21 mouse cellular contexts compared by ENCODE assay signal in the genomic region with DNA sequence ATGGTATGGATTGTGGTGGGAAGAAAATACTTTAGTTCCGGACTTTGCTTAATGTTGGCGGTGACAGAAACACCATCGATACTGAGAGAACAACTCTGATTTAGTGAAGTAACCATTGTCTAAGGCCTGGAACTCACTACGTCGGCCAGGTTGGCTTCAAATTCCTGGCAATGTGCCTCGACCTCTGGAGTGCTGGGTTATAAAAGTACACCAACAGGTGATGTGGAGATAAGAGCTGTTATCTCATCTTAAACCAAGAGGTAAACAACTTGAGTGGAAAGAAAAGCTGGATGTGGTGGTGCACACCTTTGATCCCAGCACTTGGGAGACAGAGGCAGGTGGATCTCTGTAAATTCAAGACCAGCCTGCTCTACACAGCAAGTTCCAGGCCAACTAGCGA. TPM values are rescaled to one million over a fixed set of nuclear protein-coding genes. Genes with fewer than 3 reads are reported as not detected.
DNase-seq lines count a peak whose midpoint lies in the region; TF ChIP-seq lines count a peak whose summit lies in the region.
"Had no signal": no experiment of that assay in that cellular context is flagged by ENCODE, and none has a peak within 500 bp of the region (broad histone marks: within the 10 kb centered on the region; RNA-seq: fewer than 3 reads in every experiment).

No protein-coding gene starts in this region.

- no peaks in the 10 kb centered on the region for H3K79me2 ChIP-seq in liver, adult 2 months (ENCODE audit: control insufficient read depth, insufficient read depth, low read length)

- H3K9ac ChIP-seq in liver, adult 2 months (ENCODE audit: low read depth, low read length): no peak overlapping the region

- no peaks in the 10 kb centered on the region for H3K27me3 ChIP-seq in liver, adult 2 months (ENCODE audit: control insufficient read depth, insufficient read depth, low read length)
- H3K27me3 ChIP-seq: CH12.LX, Patski had no signal

- no peaks in the 10 kb centered on the region for H3K36me3 ChIP-seq in liver, adult 2 months (ENCODE audit: control insufficient read depth, insufficient read depth, low read length)
- H3K36me3 ChIP-seq: G1E had no signal

- no peak for TF ChIP-seq POLR2A in liver, adult 2 months (IDR thresholded peaks at IDR 0.05; ENCODE audit: extremely low read depth, insufficient read depth, low read length)

- DNase-seq in liver, adult 2 months (ENCODE audit: extremely low read depth, low read depth, low spot score): peak; percentile 88
- DNase-seq in liver: no peak
- peak; percentile 71 for DNase-seq in yolk sac, embryonic 10.5 days (ENCODE audit: low spot score)
- DNase-seq in heart, adult 18-20 months: no peak
- DNase-seq: adrenal gland, adult 2 months; adrenal gland, adult 8-10 months; adrenal gland, postnatal 10 days; adrenal gland, postnatal 14 days; adrenal gland, postnatal 25 days; adrenal gland, postnatal 36 days; B cell, adult 2 months; cerebellum, adult 11 months; cerebellum, adult 11-12 months; cerebellum, adult 18-20 months had no signal

- no peak for TF ChIP-seq CTCF in liver, adult 2 months (IDR thresholded peaks at IDR 0.05; ENCODE audit: low read depth, low read length)

- no peak overlapping the region for H3K4me3 ChIP-seq in liver, adult 2 months (ENCODE audit: insufficient read depth, low read depth, low read length)

- H3K27ac ChIP-seq in liver, adult 2 months (replicated peaks; ENCODE audit: insufficient read depth, low read depth, low read length): no peak overlapping the region

- H3K4me1 ChIP-seq in liver, adult 2 months (ENCODE audit: control insufficient read depth, insufficient read depth, low read length): peaks cover 2% of the 10 kb centered on the region

- 36% methylated on average over 7 of the region's 7 CpGs for WGBS in liver, adult 2 months

RNA-seq across cellular contexts. Expression of a gene that starts 4.8 kb away (rescaled TPM):
- 41.1 and 61.8 TPM in 2 replicates for total RNA-seq in liver, adult 2 months (2014; rRNA removed)
- polyA plus RNA-seq in liver, adult 2 months (2012; rRNA removed): 64.6 and 73.6 TPM in 2 replicates
- 10 to 100 TPM in 1 of 2 experiments, 1 to 10 TPM in 1; 9.2 to 13.8 TPM for total RNA-seq in heart, adult 18-20 months (2021)
- polyA plus RNA-seq: G1E had no signal

RNA-seq across cellular contexts. Expression of a gene that starts 15.2 kb away (rescaled TPM):
- 0.13 and 0.55 TPM in 2 replicates for total RNA-seq in liver, adult 2 months (2014; rRNA removed)
- 0.43 TPM in 1 of 2 replicates, not detected in the other for polyA plus RNA-seq in liver, adult 2 months (2012; rRNA removed)
- 1 to 10 TPM; 5.3 to 8.3 TPM for total RNA-seq in heart, adult 18-20 months (2021)
- total RNA-seq: G1E had no signal
- polyA plus RNA-seq: G1E, Patski had no signal

RNA-seq across cellular contexts. Expression of a gene that starts 58.4 kb away (rescaled TPM):
- total RNA-seq in liver, adult 2 months (2014; rRNA removed): not detected in 2 replicates
- 0.05 TPM in 1 of 2 replicates, not detected in the other for polyA plus RNA-seq in liver, adult 2 months (2012; rRNA removed)
- not detected for total RNA-seq in heart, adult 18-20 months (2021)
- total RNA-seq: adrenal gland, adult 18-20 months; adrenal gland, adult 2 months; adrenal gland, adult 8-10 months; adrenal gland, postnatal 10 days; adrenal gland, postnatal 14 days; adrenal gland, postnatal 25 days; adrenal gland, postnatal 36 days; adrenal gland, postnatal 4 days; ES-E14 had no signal
- polyA plus RNA-seq: brain, embryonic 14.5 days; G1E; Patski had no signal

RNA-seq across cellular contexts. Expression of a gene that starts 59.9 kb away (rescaled TPM):
- 111 and 120 TPM in 2 replicates for total RNA-seq in liver, adult 2 months (2014; rRNA removed)
- 87.5 and 91.3 TPM in 2 replicates for polyA plus RNA-seq in liver, adult 2 months (2012; rRNA removed)
- total RNA-seq in heart, adult 18-20 months (2021): 100 to 1,000 TPM; 206 to 210 TPM

Comparison
In these comparisons a context has a peak if more than half of its experiments do, and no peak if none do; other contexts are left out.
1. DNase-seq: peak in liver, adult 2 months (single experiment) and yolk sac, embryonic 10.5 days (single experiment); none in liver (single experiment) and heart, adult 18-20 months (0 of 2).